Mouse (Mus musculus) forebrain, embryonic 12.5 days (tissue): ENCODE results near the gene 6030468B19Rik. TPM values are rescaled to one million over a fixed set of nuclear protein-coding genes. Genes with fewer than 3 reads are reported as not detected.

Experiments
- ATAC-seq: fragments of 200-750 bp; cut with Nextera tagmentation; 2 replicates; pipeline ENCODE4 v1.8.0; 2017; ENCODE audit warnings: moderate TSS enrichment; ENCODE audit not compliant: low FRiP score
- H3K27ac ChIP-seq: fragments of 300-500 bp; sonication (generic); 2 replicates; pipeline ENCODE4 v1.5.1; 2016; ENCODE audit warnings: mild to moderate bottlenecking
- H3K27me3 ChIP-seq: fragments of 300-500 bp; sonication (generic); 2 replicates; pipeline ENCODE4 v1.6.1; 2016; ENCODE audit warnings: mild to moderate bottlenecking
- H3K36me3 ChIP-seq: fragments of 300-500 bp; sonication (generic); replicated peaks from 2 replicates; pipeline ENCODE4 v1.6.1; 2016; ENCODE audit warnings: mild to moderate bottlenecking
- H3K4me1 ChIP-seq: fragments of 300-500 bp; sonication (generic); 2 replicates; pipeline ENCODE4 v1.6.1; 2016
- H3K4me2 ChIP-seq: fragments of 300-500 bp; sonication (generic); 2 replicates; pipeline ENCODE4 v1.6.1; 2016; ENCODE audit warnings: mild to moderate bottlenecking, moderate library complexity
- H3K4me3 ChIP-seq: fragments of 300-500 bp; sonication (generic); replicated peaks from 2 replicates; pipeline ENCODE4 v1.5.1; 2016; ENCODE audit warnings: mild to moderate bottlenecking
- H3K9ac ChIP-seq: fragments of 300-500 bp; sonication (generic); 2 replicates; pipeline ENCODE4 v1.6.1; 2016; ENCODE audit warnings: mild to moderate bottlenecking
- H3K9me3 ChIP-seq: fragments of 300-500 bp; sonication (generic); 2 replicates; pipeline ENCODE4 v1.6.1; 2016
- WGBS: fragments of 180-500 bp; shearing (Covaris S2); methylation state at CpG from one replicate; pipeline ENCODE4 v1.1.7; 2016; 5-methylcytosine and 5-hydroxymethylcytosine counted together
- polyA plus RNA-seq: library from polyadenylated mRNA; unstranded; fragments of >200 nt; fragmentation: Nextera tagmentation; extraction: Ambion mirVana; gene quantifications from 2 replicates; pipeline ENCODE4 v1.2.1, GENCODE M21; 2016

6030468B19Rik gene
- polyA plus RNA-seq, 1 experiment from 2014 or later: not detected

DNA sequence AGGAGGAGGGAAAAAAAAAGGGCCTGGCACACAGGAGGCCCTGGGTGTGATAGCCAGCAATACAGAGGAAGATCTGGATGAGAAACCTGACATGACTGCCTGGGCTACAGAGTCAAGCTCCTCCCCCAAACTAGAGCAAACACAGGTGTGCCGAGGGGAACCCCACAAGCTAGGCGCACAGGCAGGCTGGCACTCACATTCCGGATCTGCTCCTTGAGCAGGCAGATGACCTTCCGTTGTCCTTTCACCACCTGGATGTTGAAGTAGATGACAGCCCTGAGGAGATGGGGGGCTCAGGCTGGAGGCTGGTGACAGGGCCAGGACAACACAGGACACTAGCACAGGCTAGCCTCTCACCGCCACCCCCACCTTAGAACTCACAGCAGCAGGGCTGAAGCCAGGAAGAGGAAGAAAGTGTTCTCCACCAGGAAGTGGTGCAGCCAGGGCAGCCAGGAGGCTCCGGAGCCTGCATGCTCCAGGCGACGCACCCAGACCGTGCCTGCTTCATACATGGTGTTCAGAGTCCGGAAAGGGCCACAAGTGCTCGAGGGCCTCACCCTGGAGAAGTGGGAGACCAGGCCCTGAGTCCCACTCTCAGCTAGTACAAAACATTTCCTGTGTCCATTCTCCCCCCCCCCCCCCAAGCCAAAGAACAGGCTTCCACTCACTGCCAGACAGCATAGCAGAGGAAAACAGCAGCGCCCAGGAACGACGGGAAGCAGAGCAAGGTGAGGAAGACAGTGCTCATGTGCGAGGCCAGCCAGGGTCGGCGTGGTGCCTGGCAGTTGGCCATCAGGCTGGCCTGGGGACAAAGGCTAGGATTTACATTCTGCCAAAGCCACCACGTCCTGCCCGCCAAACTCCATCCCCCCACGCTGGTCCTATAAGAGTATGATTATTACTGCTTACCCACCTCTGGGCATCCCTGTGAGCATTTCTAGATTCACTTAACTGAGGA lies 28.5 kb upstream of the 6030468B19Rik start:
- no peak for ATAC-seq
- Histone ChIP-seq H3K9ac (no peak overlapping the region), H3K9me3 (no peaks in the 10 kb centered on the region), H3K27me3 (no peaks in the 10 kb centered on the region), H3K4me2 (no peak overlapping the region), H3K4me1 (peaks cover 12% of the 10 kb centered on the region), H3K4me3 (no peak overlapping the region), H3K27ac (no peak overlapping the region), H3K36me3 (peaks cover 12% of the 10 kb centered on the region)
- WGBS: 82% methylated on average over 20 of the region's 20 CpGs

DNA sequence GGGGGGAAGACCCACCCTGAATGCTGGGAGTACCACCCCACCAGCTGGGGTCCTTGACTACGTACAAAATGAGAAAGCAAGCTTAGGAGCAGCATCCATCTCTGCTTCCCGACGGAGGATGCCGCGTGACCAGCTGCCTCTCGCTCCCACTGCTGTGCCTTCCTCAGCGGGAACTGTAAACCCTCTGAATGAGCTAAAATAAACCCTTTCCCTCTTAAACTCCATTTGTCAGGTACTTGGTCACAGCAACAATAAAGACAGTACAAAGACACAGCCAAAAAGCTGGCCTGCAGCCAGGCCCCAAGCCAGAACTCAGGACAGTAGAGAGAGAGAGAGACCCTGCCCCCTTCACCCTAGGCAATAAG lies 27.8 kb upstream of the 6030468B19Rik start:
- ATAC-seq: no peak
- Histone ChIP-seq H3K4me1 (peaks cover 12% of the 10 kb centered on the region), H3K9me3 (no peaks in the 10 kb centered on the region), H3K27me3 (no peaks in the 10 kb centered on the region), H3K4me3 (no peak overlapping the region), H3K4me2 (no peak overlapping the region), H3K9ac (no peak overlapping the region), H3K36me3 (peaks cover 5% of the 10 kb centered on the region), H3K27ac (peak overlapping the region; percentile 56; the same call in 1 of the 2 replicates)
- WGBS: 65% methylated on average over 7 of the region's 7 CpGs

DNA sequence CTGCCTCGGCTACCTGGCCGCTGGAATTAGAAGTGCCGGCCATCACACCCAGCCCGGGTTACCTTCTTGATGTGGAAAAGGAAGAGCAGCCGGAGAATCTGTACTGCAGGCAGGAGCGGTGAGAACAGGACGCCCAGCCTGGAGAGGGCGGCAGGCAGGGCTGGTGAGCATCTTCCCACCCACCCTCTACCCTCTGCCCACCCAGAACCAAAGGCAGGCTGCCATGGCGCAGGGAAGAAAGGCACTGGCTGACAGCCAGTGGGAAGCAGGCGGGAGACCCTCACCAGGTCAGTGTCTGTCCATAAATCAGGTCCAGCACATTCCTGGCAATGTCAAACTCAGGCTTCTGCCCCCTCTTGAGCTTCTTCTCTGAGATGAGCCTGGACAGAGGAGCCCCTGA lies 27.1 kb upstream of the 6030468B19Rik start:
- WGBS: 94% methylated on average over 10 of the region's 10 CpGs
- no peaks in the 10 kb centered on the region for H3K27me3 ChIP-seq
- no peak overlapping the region for H3K9ac ChIP-seq
- no peak overlapping the region for H3K4me2 ChIP-seq
- no peak overlapping the region for H3K27ac ChIP-seq
- no peak overlapping the region for H3K4me3 ChIP-seq
- peaks cover 2% of the 10 kb centered on the region; the same call in 1 of the 2 replicates for H3K36me3 ChIP-seq
- ATAC-seq: no peak
- no peaks in the 10 kb centered on the region for H3K9me3 ChIP-seq
- H3K4me1 ChIP-seq: peaks cover 12% of the 10 kb centered on the region

DNA sequence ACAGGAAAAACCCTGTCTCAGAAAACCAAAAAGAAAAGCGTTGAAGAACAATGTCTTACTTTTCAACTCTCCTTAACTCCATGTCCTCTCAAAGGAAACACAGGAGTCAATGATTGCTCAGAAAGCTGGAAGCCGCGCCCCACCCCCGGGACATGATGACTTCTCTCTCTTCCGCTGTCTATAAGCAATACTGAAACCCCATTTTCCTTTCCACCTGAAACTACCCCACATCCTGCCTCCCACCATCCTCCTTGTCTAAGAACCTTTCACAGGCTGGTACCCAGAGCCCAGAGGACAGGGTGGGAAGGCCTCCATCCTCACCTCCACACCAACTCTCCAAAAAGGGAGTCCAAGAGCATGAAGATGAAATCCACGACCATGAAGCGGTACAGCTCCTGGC lies 25.1 kb upstream of the 6030468B19Rik start:
- H3K4me3 ChIP-seq: no peak overlapping the region
- ATAC-seq: no peak
- no peak overlapping the region for H3K27ac ChIP-seq
- 0 out of 2 replicates have a peak, but pooled peaks cover 2% of the 10 kb centered on the region for H3K36me3 ChIP-seq
- no peaks in the 10 kb centered on the region for H3K27me3 ChIP-seq
- H3K4me1 ChIP-seq: peaks cover 12% of the 10 kb centered on the region
- no peak overlapping the region for H3K9ac ChIP-seq
- no peaks in the 10 kb centered on the region for H3K9me3 ChIP-seq
- H3K4me2 ChIP-seq: no peak overlapping the region
- 92% methylated on average over 7 of the region's 7 CpGs for WGBS

DNA sequence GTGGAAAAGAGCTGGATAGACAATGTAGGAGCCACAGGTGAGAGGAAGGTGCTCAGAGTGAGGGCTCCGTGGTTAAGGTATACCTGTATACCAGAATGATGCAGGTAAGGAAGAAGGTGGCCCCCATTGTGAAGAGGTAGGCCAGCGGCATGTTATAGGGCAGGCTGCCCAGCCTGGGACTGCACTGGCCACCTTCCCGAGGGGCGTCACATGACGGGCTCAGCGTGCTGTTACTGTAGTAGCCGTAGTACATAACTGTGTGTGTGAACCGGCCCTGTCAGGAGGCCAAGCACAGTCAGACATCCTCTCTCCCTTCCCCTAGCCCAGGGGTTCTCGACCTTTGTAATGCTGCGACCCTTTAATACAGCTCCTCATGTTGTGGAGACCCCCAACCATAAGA lies 22.5 kb upstream of the 6030468B19Rik start:
- H3K4me1 ChIP-seq: peaks cover 17% of the 10 kb centered on the region
- no peak overlapping the region for H3K27ac ChIP-seq
- no peak overlapping the region for H3K4me2 ChIP-seq
- no peaks in the 10 kb centered on the region for H3K9me3 ChIP-seq
- H3K36me3 ChIP-seq: 0 out of 2 replicates have a peak, but pooled peaks cover 1% of the 10 kb centered on the region
- 93% methylated on average over 10 of the region's 10 CpGs for WGBS
- H3K9ac ChIP-seq: no peak overlapping the region
- ATAC-seq: no peak
- peaks cover 23% of the 10 kb centered on the region for H3K27me3 ChIP-seq
- H3K4me3 ChIP-seq: no peak overlapping the region

DNA sequence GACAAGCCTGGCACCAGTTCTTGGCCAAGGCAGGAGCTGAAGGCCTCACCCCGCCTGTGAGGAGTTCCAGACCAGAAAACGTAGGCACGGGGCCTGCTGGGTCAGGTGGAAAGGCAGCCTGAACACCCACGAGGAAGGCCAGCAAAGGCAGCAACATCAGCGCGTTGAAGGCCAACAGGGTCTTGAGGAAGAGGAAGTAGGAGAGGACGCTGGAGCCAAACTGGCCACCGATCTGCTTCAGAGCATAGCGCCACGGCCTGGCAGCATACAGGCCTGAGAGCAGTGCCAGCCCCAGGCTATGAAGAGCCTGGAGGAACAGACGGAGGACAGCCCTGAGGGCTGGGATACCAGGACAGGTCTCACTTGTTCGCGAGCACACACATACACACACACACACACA lies 21.9 kb upstream of the 6030468B19Rik start:
- 92% methylated on average over 10 of the region's 13 CpGs for WGBS
- H3K9me3 ChIP-seq: no peaks in the 10 kb centered on the region
- H3K27me3 ChIP-seq: peaks cover 29% of the 10 kb centered on the region
- H3K4me2 ChIP-seq: no peak overlapping the region
- no peak for ATAC-seq
- no peaks in the 10 kb centered on the region for H3K36me3 ChIP-seq
- peaks cover 19% of the 10 kb centered on the region for H3K4me1 ChIP-seq
- no peak overlapping the region for H3K27ac ChIP-seq
- H3K4me3 ChIP-seq: no peak overlapping the region
- H3K9ac ChIP-seq: no peak overlapping the region

DNA sequence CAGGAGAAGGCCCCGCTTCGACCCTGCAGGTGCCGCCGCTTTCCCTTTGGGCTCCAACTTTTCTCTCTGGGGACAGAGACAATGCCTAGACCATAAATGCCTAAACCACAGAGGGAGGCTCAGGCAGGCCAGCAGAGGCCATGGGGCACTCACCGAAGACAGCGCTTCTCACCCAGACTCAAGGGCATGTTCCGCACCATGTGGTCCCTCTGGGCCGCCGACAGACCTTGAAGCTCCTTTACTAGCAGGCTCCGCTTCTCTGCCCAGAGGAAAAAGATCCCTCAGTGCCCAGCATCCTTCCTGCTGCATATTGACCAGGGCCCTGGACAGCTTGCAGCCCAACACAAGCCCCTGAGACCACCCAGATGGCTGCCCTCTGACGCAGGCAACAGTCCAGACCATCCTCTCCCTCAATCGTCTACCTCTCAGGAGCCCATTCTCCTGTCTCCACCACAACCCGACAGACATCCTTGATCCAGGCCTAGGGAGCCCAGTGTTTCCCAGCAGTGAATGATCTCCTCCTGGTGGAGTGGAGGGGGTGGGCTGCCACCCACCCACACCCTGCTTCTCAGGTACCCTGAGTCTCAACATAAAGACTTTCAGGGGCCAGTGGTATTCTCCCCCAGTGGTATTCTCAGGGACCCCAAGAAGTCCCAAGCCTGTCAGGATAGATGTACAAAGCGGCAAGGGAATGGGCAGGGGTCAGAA lies 21.2 kb upstream of the 6030468B19Rik start:
- no peak overlapping the region for H3K4me2 ChIP-seq
- no peak for ATAC-seq

DNA sequence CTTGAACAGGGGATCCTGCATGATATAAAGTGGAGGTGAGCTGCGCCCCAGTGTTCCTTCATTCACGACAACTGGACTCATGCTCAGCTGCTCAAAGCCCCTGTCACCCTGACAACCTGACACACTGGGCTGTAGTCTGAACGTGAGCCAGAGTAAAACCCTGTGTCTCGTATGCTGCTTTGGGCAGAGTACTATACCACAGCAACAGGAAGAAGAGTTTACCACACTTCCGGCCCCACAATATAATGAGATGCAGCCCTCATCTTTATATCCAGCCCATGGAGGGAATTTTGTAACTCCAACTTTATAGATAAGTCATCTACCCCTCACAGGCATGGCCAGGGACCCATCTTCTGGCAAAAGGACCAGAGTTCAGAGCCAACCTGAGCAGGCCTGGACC lies 20.3 kb upstream of the 6030468B19Rik start:
- Histone ChIP-seq H3K4me3 (no peak overlapping the region), H3K27ac (no peak overlapping the region), H3K9ac (no peak overlapping the region), H3K4me2 (no peak overlapping the region), H3K27me3 (peaks cover 45% of the 10 kb centered on the region), H3K36me3 (no peaks in the 10 kb centered on the region), H3K9me3 (no peaks in the 10 kb centered on the region), H3K4me1 (peaks cover 30% of the 10 kb centered on the region)
- no peak for ATAC-seq
- WGBS: 89% methylated on average over 5 of the region's 5 CpGs

More for the DNA sequence above, 21.2 kb upstream of the 6030468B19Rik start:
- Histone ChIP-seq H3K36me3 (no peaks in the 10 kb centered on the region), H3K27me3 (peaks cover 36% of the 10 kb centered on the region), H3K9ac (no peak overlapping the region), H3K4me1 (peaks cover 26% of the 10 kb centered on the region), H3K27ac (no peak overlapping the region), H3K4me3 (no peak overlapping the region), H3K9me3 (no peaks in the 10 kb centered on the region)
- WGBS: 93% methylated on average over 14 of the region's 14 CpGs

DNA sequence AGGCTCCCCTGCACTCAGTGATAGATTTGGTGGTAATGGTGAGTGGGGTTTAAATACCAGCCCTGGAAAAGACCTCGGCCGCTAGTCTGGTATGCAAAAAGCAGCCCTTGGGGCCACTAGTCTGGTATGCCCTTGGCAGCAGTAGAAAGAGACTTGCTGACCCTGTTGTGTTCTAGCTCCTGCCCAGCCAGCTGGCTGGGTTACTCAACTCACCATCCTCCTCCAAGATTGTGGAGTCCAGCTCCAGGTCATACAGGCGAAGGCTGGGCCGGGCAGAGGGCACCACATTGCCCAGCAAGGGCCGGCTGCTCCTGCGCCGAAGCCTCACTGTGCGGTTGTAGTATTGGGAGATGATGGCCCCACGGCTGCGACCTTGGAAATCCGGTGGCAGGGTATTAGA lies 19.4 kb upstream of the 6030468B19Rik start:
- ATAC-seq: no peak
- Histone ChIP-seq H3K4me1 (peaks cover 33% of the 10 kb centered on the region), H3K27ac (no peak overlapping the region), H3K4me2 (no peak overlapping the region), H3K4me3 (no peak overlapping the region), H3K36me3 (no peaks in the 10 kb centered on the region), H3K27me3 (peaks cover 54% of the 10 kb centered on the region), H3K9me3 (no peaks in the 10 kb centered on the region), H3K9ac (no peak overlapping the region)
- 93% methylated on average over 11 of the region's 11 CpGs for WGBS

DNA sequence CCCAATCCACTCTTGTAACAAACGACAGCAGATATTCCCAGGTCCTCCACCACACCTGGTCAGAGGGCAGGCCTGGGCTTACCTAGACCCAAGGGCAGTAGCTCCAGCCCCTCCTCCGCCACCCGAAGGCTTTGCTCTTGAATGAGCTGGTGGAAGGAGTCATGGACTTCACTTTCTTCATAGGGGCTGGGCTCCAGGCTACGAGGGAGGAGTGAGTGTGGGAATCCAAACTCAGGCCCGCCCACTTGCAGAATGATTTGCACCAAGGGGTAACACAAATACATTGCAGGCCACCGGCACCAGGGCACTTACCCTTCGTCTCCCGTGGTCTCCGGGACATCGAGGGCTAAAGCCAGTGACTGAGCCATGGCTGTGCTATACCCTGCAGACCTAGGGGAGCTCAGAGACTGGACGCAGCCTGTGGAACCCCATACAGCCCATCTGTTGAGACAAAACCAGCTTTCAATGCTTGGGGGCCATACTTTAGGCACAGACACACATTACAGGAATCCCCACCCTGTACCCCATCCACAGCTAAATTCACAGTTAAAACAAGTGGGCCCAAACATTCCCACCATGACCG lies 18.5 kb upstream of the 6030468B19Rik start:
- ATAC-seq: no peak
- Histone ChIP-seq H3K4me3 (peak overlapping the region; percentile 33; the same call in 1 of the 2 replicates), H3K36me3 (no peaks in the 10 kb centered on the region), H3K9me3 (no peaks in the 10 kb centered on the region), H3K27me3 (peaks cover 63% of the 10 kb centered on the region), H3K27ac (0 out of 2 replicates have a peak overlapping the region, but pooled peaks have one; percentile 21), H3K4me1 (peaks cover 41% of the 10 kb centered on the region), H3K9ac (no peak overlapping the region), H3K4me2 (peak overlapping the region; percentile 56; the same call in 1 of the 2 replicates)
- WGBS: 72% methylated on average over 12 of the region's 12 CpGs

DNA sequence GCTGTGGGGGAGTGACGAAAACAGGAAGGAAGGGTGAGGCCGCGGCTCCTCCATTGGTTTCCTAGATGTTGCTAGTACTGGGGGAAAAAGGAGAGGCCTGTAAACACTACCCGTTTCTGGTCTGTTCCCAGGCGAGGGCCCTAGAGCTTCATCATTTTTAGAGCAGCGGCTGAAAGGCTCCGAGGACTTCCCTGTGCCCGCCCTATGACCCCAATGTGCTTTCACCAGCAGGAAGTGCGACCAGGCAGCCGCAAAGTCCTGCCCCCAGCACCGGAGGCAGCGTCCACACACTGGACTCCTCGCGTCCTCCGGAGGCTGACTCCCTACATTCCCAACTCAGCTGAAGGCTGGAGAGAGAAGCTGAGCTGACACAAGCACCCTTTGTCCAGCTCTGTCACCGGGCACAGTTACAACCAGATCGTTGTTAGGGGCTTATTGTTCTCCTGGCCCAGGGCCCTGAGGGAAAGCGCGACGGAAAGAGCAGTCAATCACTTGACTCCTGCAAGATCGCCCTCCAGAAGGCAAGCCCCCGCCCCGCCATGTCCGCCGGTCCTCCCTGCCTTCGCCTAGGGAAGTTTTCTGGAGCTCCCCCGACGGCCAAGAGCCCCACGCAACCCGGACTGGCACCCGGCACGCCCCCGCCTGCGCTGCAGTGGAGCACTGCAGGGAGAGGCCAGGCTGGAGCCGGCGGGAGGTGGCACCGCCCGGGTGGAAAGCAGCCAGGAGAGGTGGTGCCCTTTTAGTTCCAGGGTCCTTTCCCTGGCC lies 17.8 kb upstream of the 6030468B19Rik start:
- Histone ChIP-seq H3K27me3 (peaks cover 70% of the 10 kb centered on the region), H3K4me3 (peak overlapping the region; percentile 33), H3K9me3 (no peaks in the 10 kb centered on the region), H3K4me1 (peaks cover 41% of the 10 kb centered on the region), H3K4me2 (peak overlapping the region; percentile 56), H3K36me3 (no peaks in the 10 kb centered on the region), H3K27ac (peak overlapping the region; percentile 31; the same call in 1 of the 2 replicates), H3K9ac (peak overlapping the region; percentile 33)
- 0 out of 2 replicates have a peak, but pooled peaks have one; percentile 10 for ATAC-seq
- WGBS: 6% methylated on average over 38 of the region's 38 CpGs
